Mouse (Mus musculus) thymus, adult 18-20 months (tissue): ENCODE measurements at regions not wholly inside any gene's neighbourhood (a gene's known extent, or its start where the extent isn't known, plus 50 kb on each side); places are given as distances from the start of the nearest gene placed in this dataset.

Experiments
- DNase-seq, 2 experiments: peaks; one replicate each; pipeline ENCODE4 v3.0.0; 2022; ENCODE audit warnings: mixed read lengths in 2 of 2

GRCm38 (mm10) chr15:63360402-63360801 lies 484.6 kb downstream of the Gsdmc2 start:
- no peak for DNase-seq

GRCm38 (mm10) chr15:63341730-63342129 lies 503.2 kb downstream of the Gsdmc2 start:
- DNase-seq = no peak

GRCm38 (mm10) chr15:63340322-63341060 lies 504.5 kb downstream of the Gsdmc2 start:
- DNase-seq = peak; percentile 16 to 32

GRCm38 (mm10) chr15:63319666-63320065 lies 525.3 kb downstream of the Gsdmc2 start:
- no peak for DNase-seq

GRCm38 (mm10) chr15:63310426-63310825 lies 534.6 kb downstream of the Gsdmc2 start:
- DNase-seq = no peak

- DNase-seq = no peak
Observed at GRCm38 (mm10) chr15:63299311-63299710, 545.7 kb downstream of the Gsdmc2 start.

GRCm38 (mm10) chr15:63288534-63288933 lies 556.4 kb downstream of the Gsdmc2 start:
- DNase-seq = no peak

GRCm38 (mm10) chr15:63286026-63286425 lies 559.0 kb downstream of the Gsdmc2 start:
- no peak for DNase-seq

- DNase-seq = no peak
Observed at GRCm38 (mm10) chr15:63270381-63270780, 574.6 kb downstream of the Gsdmc2 start.

- no peak for DNase-seq
Observed at GRCm38 (mm10) chr15:63265845-63266244, 579.1 kb downstream of the Gsdmc2 start.

- DNase-seq = peak in 1 of 2 experiments; percentile 20
Observed at GRCm38 (mm10) chr15:63255736-63256135, 589.2 kb downstream of the Gsdmc2 start.

- DNase-seq = no peak
Observed at GRCm38 (mm10) chr15:63252781-63253340, 592.1 kb downstream of the Gsdmc2 start.

- no peak for DNase-seq
Observed at GRCm38 (mm10) chr15:63238601-63239000, 606.4 kb downstream of the Gsdmc2 start.

- DNase-seq = no peak
Observed at GRCm38 (mm10) chr15:63218393-63219060, 626.5 kb downstream of the Gsdmc2 start.

- no peak for DNase-seq
Observed at GRCm38 (mm10) chr15:63205150-63205549, 639.8 kb downstream of the Gsdmc2 start.

- no peak for DNase-seq
Observed at GRCm38 (mm10) chr15:63195031-63195430, 649.9 kb downstream of the Gsdmc2 start.

GRCm38 (mm10) chr15:63194492-63194797 lies 650.5 kb downstream of the Gsdmc2 start:
- no peak for DNase-seq

GRCm38 (mm10) chr15:63193617-63194491 lies 651.1 kb downstream of the Gsdmc2 start:
- no peak for DNase-seq

GRCm38 (mm10) chr15:63191731-63192130 lies 653.2 kb downstream of the Gsdmc2 start:
- no peak for DNase-seq

GRCm38 (mm10) chr15:63190086-63190485 lies 654.9 kb downstream of the Gsdmc2 start:
- no peak for DNase-seq

- DNase-seq = no peak
Observed at GRCm38 (mm10) chr15:63171003-63171402, 674.0 kb downstream of the Gsdmc2 start.

- DNase-seq = no peak
Observed at GRCm38 (mm10) chr15:63170171-63170570, 674.8 kb downstream of the Gsdmc2 start.

- no peak for DNase-seq
Observed at GRCm38 (mm10) chr15:63166411-63166810, 678.6 kb downstream of the Gsdmc2 start.
